Mouse (Mus musculus) heart, embryonic 13.5 days (tissue): ENCODE data around the gene Npr1. TPM values are rescaled to one million over a fixed set of nuclear protein-coding genes. Genes with fewer than 3 reads are reported as not detected.
A peak's percentile ranks its signal among the peaks of the same experiment; 100 is the strongest.

Experiments
- ATAC-seq: fragments of 200-750 bp; cut with Nextera tagmentation; 2 replicates; pipeline ENCODE4 v1.8.0; 2017; ENCODE audit warnings: moderate TSS enrichment; ENCODE audit not compliant: insufficient number of reproducible peaks, low FRiP score, low TSS enrichment; ENCODE audit errors: extremely low read depth
- H3K27ac ChIP-seq: fragments of 300-500 bp; sonication (generic); replicated peaks from 2 replicates; pipeline ENCODE4 v1.5.1; 2015; ENCODE audit warnings: moderate library complexity, mild to moderate bottlenecking, inconsistent platforms
- H3K27me3 ChIP-seq: fragments of 300-500 bp; sonication (generic); replicated peaks from 2 replicates; pipeline ENCODE4 v1.6.1; 2015; ENCODE audit warnings: mild to moderate bottlenecking, inconsistent platforms
- H3K36me3 ChIP-seq: fragments of 300-500 bp; sonication (generic); 2 replicates; pipeline ENCODE4 v1.6.1; 2015; ENCODE audit warnings: mild to moderate bottlenecking, inconsistent platforms
- H3K4me1 ChIP-seq: fragments of 300-500 bp; sonication (generic); 2 replicates; pipeline ENCODE4 v1.6.1; 2015; ENCODE audit warnings: inconsistent platforms
- H3K4me2 ChIP-seq: fragments of 300-500 bp; sonication (generic); 2 replicates; pipeline ENCODE4 v1.6.1; 2015; ENCODE audit warnings: inconsistent platforms, mild to moderate bottlenecking, moderate library complexity
- H3K4me3 ChIP-seq: fragments of 300-500 bp; sonication (generic); 2 replicates; pipeline ENCODE4 v1.5.1; 2015; ENCODE audit warnings: moderate library complexity, mild to moderate bottlenecking, inconsistent platforms
- H3K9ac ChIP-seq: fragments of 300-500 bp; sonication (generic); 2 replicates; pipeline ENCODE4 v1.6.1; 2015; ENCODE audit warnings: inconsistent platforms, mild to moderate bottlenecking, moderate library complexity
- H3K9me3 ChIP-seq: fragments of 300-500 bp; sonication (generic); 2 replicates; pipeline ENCODE4 v1.6.1; 2016; ENCODE audit warnings: inconsistent platforms
- WGBS: fragments of 180-500 bp; shearing (Covaris S2); methylation state at CpG from one replicate; pipeline ENCODE4 v1.1.7; 2015; ENCODE audit warnings: mixed read lengths; 5-methylcytosine and 5-hydroxymethylcytosine counted together
- polyA plus RNA-seq: library from polyadenylated mRNA; unstranded; fragments of >200 nt; fragmentation: Nextera tagmentation; extraction: Ambion mirVana; gene quantifications from 2 replicates; pipeline ENCODE4 v1.2.1, GENCODE M21; 2015

Npr1 gene
- polyA plus RNA-seq, 1 experiment from 2014 or later = 11.4 TPM

GRCm38 (mm10) chr3:90451396-90452095 is 14.1 kb downstream of the Npr1 start:
- peak overlapping the region; percentile 54 for H3K27ac ChIP-seq
- H3K4me1 ChIP-seq = peaks cover 20% of the 10 kb centered on the region
- no peaks in the 10 kb centered on the region for H3K27me3 ChIP-seq
- ATAC-seq = no peak
- H3K36me3 ChIP-seq = no peaks in the 10 kb centered on the region
- no peaks in the 10 kb centered on the region for H3K9me3 ChIP-seq
- H3K9ac ChIP-seq = peak overlapping the region; percentile 62
- peak overlapping the region; percentile 40 for H3K4me3 ChIP-seq
- H3K4me2 ChIP-seq = peak overlapping the region; percentile 62
- 45% methylated on average over 10 of the region's 10 CpGs for WGBS

- Histone ChIP-seq H3K4me2 (peak overlapping the region; percentile 62), H3K27ac (peak overlapping the region; percentile 54), H3K27me3 (no peaks in the 10 kb centered on the region), H3K4me1 (peaks cover 25% of the 10 kb centered on the region), H3K9me3 (no peaks in the 10 kb centered on the region), H3K36me3 (no peaks in the 10 kb centered on the region), H3K9ac (peak overlapping the region; percentile 62), H3K4me3 (peak overlapping the region; percentile 40)
- WGBS = 23% methylated on average over 12 of the region's 12 CpGs
- no peak for ATAC-seq
Measured at GRCm38 (mm10) chr3:90450874-90451273, 14.8 kb downstream of the Npr1 start.

GRCm38 (mm10) chr3:90448626-90449025 is 17.0 kb downstream of the Npr1 start:
- WGBS = 47% methylated on average over 6 of the region's 6 CpGs
- Histone ChIP-seq H3K9me3 (no peaks in the 10 kb centered on the region), H3K27ac (peak overlapping the region; percentile 90), H3K4me3 (no peak overlapping the region), H3K27me3 (no peaks in the 10 kb centered on the region), H3K9ac (no peak overlapping the region), H3K36me3 (no peaks in the 10 kb centered on the region), H3K4me2 (no peak overlapping the region), H3K4me1 (peaks cover 30% of the 10 kb centered on the region)
- ATAC-seq = no peak

- peak overlapping the region; percentile 90 for H3K27ac ChIP-seq
- ATAC-seq = no peak
- peaks cover 30% of the 10 kb centered on the region for H3K4me1 ChIP-seq
- peak overlapping the region; percentile 63 for H3K4me2 ChIP-seq
- WGBS = 41% methylated on average over 7 of the region's 7 CpGs
- no peaks in the 10 kb centered on the region for H3K9me3 ChIP-seq
- peak overlapping the region; percentile 39 for H3K4me3 ChIP-seq
- no peaks in the 10 kb centered on the region for H3K27me3 ChIP-seq
- H3K9ac ChIP-seq = peak overlapping the region; percentile 70
- no peaks in the 10 kb centered on the region for H3K36me3 ChIP-seq
Measured at GRCm38 (mm10) chr3:90447123-90447494, 18.6 kb downstream of the Npr1 start.

- WGBS = under 1% methylated on average over 17 of the region's 17 CpGs
- Histone ChIP-seq H3K9ac (peak overlapping the region; percentile 70), H3K27ac (peak overlapping the region; percentile 90), H3K9me3 (no peaks in the 10 kb centered on the region), H3K27me3 (no peaks in the 10 kb centered on the region), H3K4me2 (peak overlapping the region; percentile 63), H3K4me3 (peak overlapping the region; percentile 39), H3K4me1 (peaks cover 28% of the 10 kb centered on the region), H3K36me3 (no peaks in the 10 kb centered on the region)
- ATAC-seq = peak; percentile 84
Measured at GRCm38 (mm10) chr3:90446389-90447122, 19.1 kb downstream of the Npr1 start.

- Histone ChIP-seq H3K9ac (no peak overlapping the region), H3K27me3 (no peaks in the 10 kb centered on the region), H3K9me3 (no peaks in the 10 kb centered on the region), H3K4me1 (peaks cover 18% of the 10 kb centered on the region), H3K4me3 (peak overlapping the region; percentile 39), H3K27ac (peak overlapping the region; percentile 90), H3K4me2 (peak overlapping the region; percentile 63), H3K36me3 (no peaks in the 10 kb centered on the region)
- ATAC-seq = no peak
- WGBS = 60% methylated on average over 11 of the region's 11 CpGs
Measured at GRCm38 (mm10) chr3:90445417-90446200, 20.1 kb downstream of the Npr1 start.

- H3K4me2 ChIP-seq = no peak overlapping the region
- H3K4me3 ChIP-seq = no peak overlapping the region
- no peak overlapping the region for H3K27ac ChIP-seq
- no peaks in the 10 kb centered on the region for H3K9me3 ChIP-seq
- no peak for ATAC-seq
- H3K27me3 ChIP-seq = no peaks in the 10 kb centered on the region
- H3K4me1 ChIP-seq = peaks cover 15% of the 10 kb centered on the region
- no peak overlapping the region for H3K9ac ChIP-seq
- no peaks in the 10 kb centered on the region for H3K36me3 ChIP-seq
- 87% methylated on average over 3 of the region's 3 CpGs for WGBS
Measured at GRCm38 (mm10) chr3:90443977-90444376, 21.7 kb downstream of the Npr1 start.

- ATAC-seq = no peak
- Histone ChIP-seq H3K9ac (no peak overlapping the region), H3K27me3 (no peaks in the 10 kb centered on the region), H3K9me3 (no peaks in the 10 kb centered on the region), H3K4me3 (no peak overlapping the region), H3K36me3 (no peaks in the 10 kb centered on the region), H3K4me2 (no peak overlapping the region), H3K4me1 (peaks cover 3% of the 10 kb centered on the region), H3K27ac (no peak overlapping the region)
- 74% methylated on average over 2 of the region's 2 CpGs for WGBS
Measured at GRCm38 (mm10) chr3:90440756-90441155, 24.9 kb downstream of the Npr1 start.

GRCm38 (mm10) chr3:90437131-90437530 is 28.5 kb downstream of the Npr1 start:
- Histone ChIP-seq H3K4me3 (no peak overlapping the region), H3K9me3 (no peaks in the 10 kb centered on the region), H3K4me2 (no peak overlapping the region), H3K27me3 (no peaks in the 10 kb centered on the region), H3K27ac (no peak overlapping the region), H3K9ac (no peak overlapping the region), H3K4me1 (peaks cover 9% of the 10 kb centered on the region), H3K36me3 (no peaks in the 10 kb centered on the region)
- 56% methylated on average over 4 of the region's 4 CpGs for WGBS
- no peak for ATAC-seq

GRCm38 (mm10) chr3:90434073-90434730 is 31.5 kb downstream of the Npr1 start:
- H3K36me3 ChIP-seq = 0 out of 2 replicates have a peak, but pooled peaks cover 2% of the 10 kb centered on the region
- peak overlapping the region; percentile 84 for H3K4me2 ChIP-seq
- peak overlapping the region; percentile 80 for H3K9ac ChIP-seq
- WGBS = 55% methylated on average over 11 of the region's 11 CpGs
- no peaks in the 10 kb centered on the region for H3K9me3 ChIP-seq
- no peaks in the 10 kb centered on the region for H3K27me3 ChIP-seq
- peak overlapping the region; percentile 77 for H3K4me3 ChIP-seq
- peaks cover 37% of the 10 kb centered on the region for H3K4me1 ChIP-seq
- ATAC-seq = no peak
- H3K27ac ChIP-seq = peak overlapping the region; percentile 96
